Mouse (Mus musculus) kidney, adult 2 months (tissue): ENCODE data around the gene Xbp1.

Experiments used
- CTCF ChIP-seq: fragments of 200-500 bp; conservative IDR thresholded peaks from 2 replicates; pipeline ENCODE4 v1.5.1; 2011; ENCODE audit warnings: low read depth, mild to moderate bottlenecking, control low read depth, low read length, moderate library complexity, mixed read lengths; ENCODE audit not compliant: insufficient read depth, insufficient read length
- POLR2A ChIP-seq: fragments of 200-500 bp; IDR thresholded peaks from one replicate; pipeline ENCODE4 v1.6.1; 2011; ENCODE audit warnings: low read depth, low read length, control low read depth

- TF ChIP-seq POLR2A (no peak), CTCF (no peak)
Observed at GRCm38 (mm10) chr11:5527865-5528523, 7.5 kb downstream of the Xbp1 start.
